Mouse (Mus musculus) embryonic stem cell, embryonic (primary cell): ENCODE measurements around the gene Dgkd.
"Not testable (repeated sequence)": the region's sequence is repeated elsewhere in the genome, so short reads cannot be mapped to it uniquely, and the experiment has no call there.

Source experiments
- CTCF ChIA-PET, 4 experiments: fragments of 300-600 bp in 2 of 4; fragments of 350-600 bp in 2 of 4; sonication (Branson Sonifier 250); formaldehyde crosslinking; loops; one replicate each; lab custom pipeline; 2022; ENCODE audit warnings: inconsistent platforms in 2 of 4; lab: Charles Lee
- POLR2A ChIA-PET, 4 experiments: fragments of 300-600 bp in 2 of 4; fragments of 350-600 bp in 2 of 4; sonication (Branson Sonifier 250); formaldehyde crosslinking; loops; one replicate each; lab custom pipeline; 2022; ENCODE audit warnings: antibody characterized with exemption in 4 of 4, inconsistent platforms in 1 of 4; lab: Charles Lee

Dgkd gene

GRCm38 (mm10) chr1:87852892-87853600, at the start of gene Dgkd:
Dgkd (plus strand) TSS chr1:87853287.
- POLR2A ChIA-PET = interaction anchor here in 1 of 4 experiments (0.6 to 0.9 kb wide), 2 partner anchors 91 to 1218 kb away, joined by 3 read pairs; no protein-coding TSS in a partner anchor

GRCm38 (mm10) chr1:87803576-87803975, 49.5 kb upstream of the Dgkd start, which contains the start of gene Sag:
Sag (plus strand) TSS chr1:87803680.
- POLR2A ChIA-PET = interaction anchor here in 2 of 4 experiments (0.6 to 1.3 kb wide), 3 partner anchors 13 to 131 kb away, joined by 3 read pairs; no protein-coding TSS in a partner anchor
- CTCF ChIA-PET = interaction anchor here in 2 of 4 experiments (0.6 kb wide), 2 partner anchors 26 to 510 kb away, joined by 4 to 6 read pairs; no protein-coding TSS in a partner anchor

More at GRCm38 (mm10) chr1:87852892-87853600, at the start of gene Dgkd:
- CTCF ChIA-PET = no interaction called here

DNA sequence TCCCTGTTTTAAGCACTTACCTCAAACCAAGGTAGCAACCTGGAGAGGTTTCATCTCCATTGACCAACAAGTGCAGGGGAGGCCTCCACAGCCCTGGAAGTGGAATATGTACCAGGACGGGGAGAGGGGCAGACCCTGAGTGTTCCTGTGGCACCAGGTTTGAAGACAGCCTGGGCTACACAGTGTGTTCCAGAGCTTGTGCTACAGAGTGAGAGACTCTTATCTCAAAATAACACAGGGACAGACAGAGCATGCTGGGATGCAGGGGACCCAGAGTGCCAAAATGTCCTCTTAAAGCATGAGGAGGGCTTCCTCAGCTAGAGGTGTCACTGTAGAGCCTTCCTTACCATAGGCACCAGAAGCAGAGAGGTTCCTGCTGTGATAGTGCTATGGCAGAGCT, 45.3 kb upstream of the Dgkd start:
- ChIA-PET CTCF (no interaction called here), POLR2A (interaction anchor here in 1 of 4 experiments (0.6 to 1.2 kb wide), 2 partner anchors 12 to 388 kb away, joined by 3 read pairs; no protein-coding TSS in a partner anchor)

GRCm38 (mm10) chr1:87811391-87811790, 41.7 kb upstream of the Dgkd start:
- POLR2A ChIA-PET = interaction anchor here in 1 of 4 experiments (1.2 kb wide), 1 partner anchor 20 kb away, joined by 3 read pairs; no protein-coding TSS in a partner anchor

GRCm38 (mm10) chr1:87812061-87812460, 41.0 kb upstream of the Dgkd start:
- CTCF ChIA-PET = interaction anchor here in 2 of 4 experiments (0.7 to 1.0 kb wide), 2 partner anchors 13 to 53 kb away, joined by 3 to 4 read pairs; no protein-coding TSS in a partner anchor
- POLR2A ChIA-PET = interaction anchor here in 1 of 4 experiments (0.9 to 1.2 kb wide), 2 partner anchors 17 to 19 kb away, joined by 3 read pairs; no protein-coding TSS in a partner anchor

More at GRCm38 (mm10) chr1:87811391-87811790, 41.7 kb upstream of the Dgkd start:
- CTCF ChIA-PET = interaction anchor here in 3 of 4 experiments (0.6 to 0.7 kb wide), 3 partner anchors 14 to 1018 kb away, joined by 3 to 4 read pairs (median 3); no protein-coding TSS in a partner anchor

- ChIA-PET POLR2A (interaction anchor here in 1 of 4 experiments (0.9 to 1.2 kb wide), 3 partner anchors 18 to 293 kb away, joined by 3 read pairs; no protein-coding TSS in a partner anchor), CTCF (interaction anchor here in 1 of 4 experiments (1.0 kb wide), 1 partner anchor 52 kb away, joined by 4 read pairs; no protein-coding TSS in a partner anchor)
These were observed 39.9 kb upstream of the Dgkd start for GRCm38 (mm10) chr1:87813155-87813554.

- ChIA-PET CTCF (no interaction called here), POLR2A (interaction anchor here in 1 of 4 experiments (1.0 kb wide), 1 partner anchor 294 kb away, joined by 3 read pairs; no protein-coding TSS in a partner anchor)
These were observed 39.4 kb upstream of the Dgkd start for GRCm38 (mm10) chr1:87813681-87814080.

GRCm38 (mm10) chr1:87824420-87824995, 28.6 kb upstream of the Dgkd start:
- POLR2A ChIA-PET = no interaction called here
- CTCF ChIA-PET = interaction anchor here in 1 of 4 experiments (1.5 kb wide), 1 partner anchor 463 kb away, joined by 3 read pairs; no protein-coding TSS in a partner anchor

DNA sequence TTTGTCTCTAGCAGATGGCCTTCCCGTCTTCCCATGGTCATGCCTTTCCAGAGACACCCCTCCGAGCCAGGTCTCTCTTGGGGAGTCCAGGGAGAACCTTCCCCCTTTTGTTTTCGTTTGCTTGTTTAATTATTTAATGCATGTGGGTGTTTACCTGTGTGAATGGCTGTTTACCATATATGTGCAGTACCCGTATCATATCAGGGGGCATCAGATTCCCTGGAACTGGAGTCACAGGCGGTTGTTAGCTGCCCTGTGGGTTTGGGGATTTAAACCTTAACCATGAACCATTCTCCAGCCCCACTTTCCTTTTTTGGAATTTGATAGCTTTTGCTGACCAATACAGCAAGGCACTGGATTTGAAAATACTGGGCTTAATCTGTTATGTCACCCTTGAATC, 27.8 kb upstream of the Dgkd start:
- ChIA-PET CTCF (interaction anchor here in 2 of 4 experiments (0.7 to 0.9 kb wide), 5 partner anchors 13 to 572 kb away, joined by 3 to 4 read pairs (median 3); no protein-coding TSS in a partner anchor), POLR2A (interaction anchor here in 2 of 4 experiments (0.6 to 2.6 kb wide), 2 partner anchors 8 to 112 kb away, joined by 3 to 9 read pairs; no protein-coding TSS in a partner anchor)

GRCm38 (mm10) chr1:87825991-87826390, 27.1 kb upstream of the Dgkd start:
- ChIA-PET POLR2A (interaction anchor here in 2 of 4 experiments (0.6 to 2.6 kb wide), 2 partner anchors 9 to 111 kb away, joined by 3 to 9 read pairs; no protein-coding TSS in a partner anchor), CTCF (interaction anchor here in 3 of 4 experiments (0.5 to 0.9 kb wide), 5 partner anchors 14 to 1395 kb away, joined by 3 to 5 read pairs (median 3); partner anchors contain the start of gene Usp40 (in 1 of the 3))

- ChIA-PET POLR2A (interaction anchor here in 1 of 4 experiments (2.6 kb wide), 1 partner anchor 10 kb away, joined by 9 read pairs; no protein-coding TSS in a partner anchor), CTCF (interaction anchor here in 2 of 4 experiments (0.5 to 0.7 kb wide), 2 partner anchors 182 to 1395 kb away, joined by 3 to 5 read pairs; partner anchors contain the start of gene Usp40 (in 1 of the 2))
These were observed 26.6 kb upstream of the Dgkd start for GRCm38 (mm10) chr1:87826474-87826873.

DNA sequence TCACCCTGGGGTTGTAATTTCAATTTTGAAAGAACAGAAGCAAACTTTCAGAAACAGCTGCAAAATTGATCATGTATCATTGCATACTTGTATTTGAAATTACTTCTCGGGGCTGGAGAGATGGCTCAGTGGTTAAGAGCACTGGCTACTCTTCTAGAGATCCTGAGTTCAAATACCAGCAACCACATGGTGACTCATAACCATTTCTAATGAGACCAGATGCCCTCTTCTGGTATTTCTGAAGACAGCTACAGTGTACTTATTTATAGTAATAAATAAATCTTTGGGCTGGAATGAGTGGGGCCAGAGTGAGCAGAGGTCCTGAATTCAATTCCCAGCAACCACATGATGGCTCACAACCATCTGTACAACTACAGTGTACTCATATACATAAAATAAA, 25.6 kb upstream of the Dgkd start:
- POLR2A ChIA-PET = interaction anchor here in 1 of 4 experiments (1.5 to 2.6 kb wide), 2 partner anchors 11 to 319 kb away, joined by 3 to 9 read pairs; no protein-coding TSS in a partner anchor
- CTCF ChIA-PET = not testable (repeated sequence)

DNA sequence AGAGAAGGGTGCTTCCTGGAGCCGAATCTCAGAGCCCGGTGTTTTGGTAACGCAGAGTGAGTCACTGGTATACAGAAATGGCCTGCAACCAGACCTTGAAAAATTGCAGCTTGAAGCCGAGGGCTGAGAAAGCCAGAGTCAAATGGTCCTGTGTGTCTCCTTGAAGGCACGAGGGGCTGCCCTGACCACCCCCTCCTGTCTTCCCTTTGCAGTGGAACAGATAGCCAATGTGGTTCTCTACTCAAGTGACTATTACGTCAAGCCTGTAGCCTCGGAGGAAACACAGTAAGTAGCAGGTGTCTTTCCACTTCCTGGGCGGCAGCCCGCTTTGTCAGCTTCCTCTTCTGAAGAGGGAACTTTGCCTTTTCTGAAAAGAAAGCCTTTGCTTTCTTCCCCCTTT, 24.9 kb upstream of the Dgkd start:
- CTCF ChIA-PET = no interaction called here
- POLR2A ChIA-PET = interaction anchor here in 1 of 4 experiments (1.5 kb wide), 1 partner anchor 320 kb away, joined by 3 read pairs; no protein-coding TSS in a partner anchor

DNA sequence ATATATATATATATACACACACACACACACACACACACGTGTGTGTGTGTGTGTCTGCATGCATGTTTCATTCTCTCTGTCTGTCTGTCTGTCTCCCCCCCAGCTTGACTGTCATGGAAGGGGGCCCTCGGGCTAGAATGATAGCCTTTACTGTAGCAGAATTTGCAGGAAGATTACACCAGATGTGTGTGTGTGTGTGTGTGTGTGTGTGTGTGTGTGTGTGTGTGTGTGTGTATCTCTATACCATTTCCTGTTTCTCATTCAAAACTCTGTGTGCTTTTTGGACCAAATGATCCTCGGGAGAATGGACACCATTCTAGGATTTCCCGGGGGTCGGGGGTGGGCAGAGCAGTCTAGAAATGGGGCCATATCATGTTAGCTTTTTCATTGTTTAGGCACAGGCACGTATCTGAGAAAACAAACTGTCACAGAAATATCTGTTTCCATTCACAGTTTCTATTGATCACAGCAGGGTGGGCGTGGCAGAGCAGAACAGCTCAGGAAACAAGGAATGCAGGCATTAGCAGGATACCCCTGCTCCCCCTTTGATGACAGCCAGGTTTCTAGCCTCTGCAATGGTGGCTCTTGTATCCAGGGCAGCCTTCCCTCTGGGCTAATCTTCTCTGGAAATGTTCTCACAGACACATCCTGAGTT, 24.0 kb upstream of the Dgkd start:
- ChIA-PET POLR2A (no interaction called here), CTCF (interaction anchor here in 1 of 4 experiments (0.7 kb wide), 1 partner anchor 25 kb away, joined by 4 read pairs; no protein-coding TSS in a partner anchor)

DNA sequence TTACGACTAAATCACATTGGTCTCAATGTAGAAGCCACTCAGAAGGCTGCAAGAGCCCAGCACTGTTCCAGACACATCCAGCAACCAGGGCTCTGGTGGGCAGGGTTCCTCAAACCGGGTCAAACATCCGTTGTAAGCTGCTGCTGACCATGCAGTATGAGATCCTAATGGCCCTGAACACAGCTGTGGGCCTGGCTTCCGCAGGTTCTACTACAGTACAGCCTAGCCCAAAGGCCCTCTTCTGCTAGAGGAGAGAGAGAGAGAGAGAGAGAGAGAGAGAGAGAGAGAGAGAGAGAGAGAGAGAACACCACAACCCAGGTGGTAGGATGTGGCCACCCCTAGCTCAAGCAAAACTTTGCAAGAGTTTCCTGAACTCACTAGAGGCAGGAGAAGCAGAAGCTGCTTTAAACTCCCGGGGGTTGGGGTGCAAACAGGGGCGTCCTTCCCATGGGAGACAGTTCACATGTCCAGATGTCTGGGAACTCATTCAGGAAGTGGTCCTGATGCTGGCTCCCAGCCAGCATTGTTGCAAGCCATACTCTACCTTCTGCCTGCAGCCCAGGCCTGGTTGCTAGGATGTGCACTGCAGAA, 23.4 kb upstream of the Dgkd start:
- ChIA-PET POLR2A (interaction anchor here in 1 of 4 experiments (0.7 kb wide), 1 partner anchor 308 kb away, joined by 3 read pairs; no protein-coding TSS in a partner anchor), CTCF (interaction anchor here in 2 of 4 experiments (0.6 to 0.7 kb wide), 4 partner anchors 26 to 204 kb away, joined by 3 to 5 read pairs (median 4); no protein-coding TSS in a partner anchor)

- POLR2A ChIA-PET = no interaction called here
- CTCF ChIA-PET = no interaction called here
These were observed 16.6 kb upstream of the Dgkd start for GRCm38 (mm10) chr1:87836453-87836852.

GRCm38 (mm10) chr1:87837018-87837417, 16.1 kb upstream of the Dgkd start:
- POLR2A ChIA-PET = no interaction called here
- CTCF ChIA-PET = no interaction called here
